Mouse (Mus musculus) NIH3T3 (cell line): ENCODE results near the gene Nr1h3.

Experiments
- DNase-seq: peaks from one replicate; pipeline ENCODE4 v3.0.0-alpha.2; 2012; ENCODE audit warnings: low read depth

Gene Nr1h3

GRCm38 (mm10) chr2:91139764-91140163 lies 62.9 kb downstream of the Nr1h3 start:
- no peak for DNase-seq

GRCm38 (mm10) chr2:91139311-91139710 lies 63.3 kb downstream of the Nr1h3 start:
- no peak for DNase-seq

- DNase-seq, result no peak
These were observed 65.2 kb downstream of the Nr1h3 start for GRCm38 (mm10) chr2:91137481-91137880.

GRCm38 (mm10) chr2:91136513-91137412 lies 65.9 kb downstream of the Nr1h3 start:
- no peak for DNase-seq
